Mouse (Mus musculus): ENCODE data around the gene Ube2k. TPM values are rescaled to one million over a fixed set of nuclear protein-coding genes. Genes with fewer than 3 reads are reported as not detected.

Ube2k gene
- polyA plus RNA-seq, 1 experiment from 2014 or later = 114 TPM

Other genes starting within 250 kb of the Ube2k start
- gene Rfc1, start 201.6 kb upstream of the Ube2k start, polyA plus RNA-seq (2014; fragmentation: Nextera tagmentation; extraction: Ambion mirVana) = 72.1 and 73.1 TPM in 2 replicates
- gene Klb, start 188.9 kb upstream of the Ube2k start, polyA plus RNA-seq (2014; fragmentation: Nextera tagmentation; extraction: Ambion mirVana) = 0.07 and 0.29 TPM in 2 replicates
- 708 and 716 TPM in 2 replicates for gene Rpl9, start 145.8 kb upstream of the Ube2k start, polyA plus RNA-seq (2014; fragmentation: Nextera tagmentation; extraction: Ambion mirVana)
- 55.2 and 56.2 TPM in 2 replicates for gene Lias, start 145.7 kb upstream of the Ube2k start, polyA plus RNA-seq (2014; fragmentation: Nextera tagmentation; extraction: Ambion mirVana)
- 91.0 and 94.9 TPM in 2 replicates for gene Ugdh, start 101.3 kb upstream of the Ube2k start, polyA plus RNA-seq (2014; fragmentation: Nextera tagmentation; extraction: Ambion mirVana)
- not detected in 2 replicates for gene Gm43552, start 44.4 kb upstream of the Ube2k start, polyA plus RNA-seq (2014; fragmentation: Nextera tagmentation; extraction: Ambion mirVana)
- 92.0 and 108 TPM in 2 replicates for gene Smim14, start within 50 bp of the Ube2k start, polyA plus RNA-seq (2014; fragmentation: Nextera tagmentation; extraction: Ambion mirVana)
- 68.0 and 70.8 TPM in 2 replicates for gene Pds5a, start 161.0 kb downstream of the Ube2k start, polyA plus RNA-seq (2014; fragmentation: Nextera tagmentation; extraction: Ambion mirVana)
- gene N4bp2, start 226.3 kb downstream of the Ube2k start, polyA plus RNA-seq (2014; fragmentation: Nextera tagmentation; extraction: Ambion mirVana) = 32.7 and 47.9 TPM in 2 replicates